Mouse (Mus musculus): ENCODE results near the gene Adgrb2.
A peak's percentile ranks its signal among the peaks of the same experiment; 100 is the strongest.

Adgrb2 gene

GRCm38 (mm10) chr4:129984421-129985061, at the start of gene Adgrb2:
TSS of gene Adgrb2 (plus strand) at chr4:129984870.
- peak; percentile 52 to 75 for DNase-seq (ENCODE audit: inconsistent age in 2 of 2, low spot score in 1 of 2)

GRCm38 (mm10) chr4:129951359-129951821, 33.3 kb upstream of the Adgrb2 start:
- DNase-seq (ENCODE audit: inconsistent age in 2 of 2, low spot score in 1 of 2): peak in 1 of 2 experiments; percentile 77

GRCm38 (mm10) chr4:129952241-129952810, 32.3 kb upstream of the Adgrb2 start:
- DNase-seq (ENCODE audit: inconsistent age in 2 of 2, low spot score in 1 of 2): no peak

GRCm38 (mm10) chr4:129954527-129954926, 30.1 kb upstream of the Adgrb2 start:
- no peak for DNase-seq (ENCODE audit: inconsistent age in 2 of 2, low spot score in 1 of 2)

- DNase-seq (ENCODE audit: inconsistent age in 2 of 2, low spot score in 1 of 2): peak; percentile 90 to 94
Observed at GRCm38 (mm10) chr4:129960180-129960944, 24.3 kb upstream of the Adgrb2 start.

GRCm38 (mm10) chr4:129965294-129965693, 19.4 kb upstream of the Adgrb2 start:
- peak in 1 of 2 experiments; percentile 37 for DNase-seq (ENCODE audit: inconsistent age in 2 of 2, low spot score in 1 of 2)

GRCm38 (mm10) chr4:129966201-129966600, 18.5 kb upstream of the Adgrb2 start:
- DNase-seq (ENCODE audit: inconsistent age in 2 of 2, low spot score in 1 of 2): no peak

- peak; percentile 29 to 57 for DNase-seq (ENCODE audit: inconsistent age in 2 of 2, low spot score in 1 of 2)
Observed at GRCm38 (mm10) chr4:129967024-129968014, 17.4 kb upstream of the Adgrb2 start.

- DNase-seq (ENCODE audit: inconsistent age in 2 of 2, low spot score in 1 of 2): no peak
Observed at GRCm38 (mm10) chr4:129970168-129970567, 14.5 kb upstream of the Adgrb2 start.

- no peak for DNase-seq (ENCODE audit: inconsistent age in 2 of 2, low spot score in 1 of 2)
Observed at GRCm38 (mm10) chr4:129970861-129971260, 13.8 kb upstream of the Adgrb2 start.

- no peak for DNase-seq (ENCODE audit: inconsistent age in 2 of 2, low spot score in 1 of 2)
Observed at GRCm38 (mm10) chr4:129971989-129972388, 12.7 kb upstream of the Adgrb2 start.

- no peak for DNase-seq (ENCODE audit: inconsistent age in 2 of 2, low spot score in 1 of 2)
Observed at GRCm38 (mm10) chr4:129974285-129974684, 10.4 kb upstream of the Adgrb2 start.

- peak; percentile 66 to 87 for DNase-seq (ENCODE audit: inconsistent age in 2 of 2, low spot score in 1 of 2)
Observed at GRCm38 (mm10) chr4:129977256-129977655, 7.4 kb upstream of the Adgrb2 start.

GRCm38 (mm10) chr4:129978227-129978626, 6.4 kb upstream of the Adgrb2 start:
- DNase-seq (ENCODE audit: inconsistent age in 2 of 2, low spot score in 1 of 2): no peak

- no peak for DNase-seq (ENCODE audit: inconsistent age in 2 of 2, low spot score in 1 of 2)
Observed at GRCm38 (mm10) chr4:129978930-129979329, 5.7 kb upstream of the Adgrb2 start.

- no peak for DNase-seq (ENCODE audit: inconsistent age in 2 of 2, low spot score in 1 of 2)
Observed at GRCm38 (mm10) chr4:129981657-129982056, 3.0 kb upstream of the Adgrb2 start.

GRCm38 (mm10) chr4:129983046-129983445, 1.6 kb upstream of the Adgrb2 start:
- no peak for DNase-seq (ENCODE audit: inconsistent age in 2 of 2, low spot score in 1 of 2)

GRCm38 (mm10) chr4:129983764-129984420, 778 bp upstream of the Adgrb2 start:
- peak; percentile 86 to 94 for DNase-seq (ENCODE audit: inconsistent age in 2 of 2, low spot score in 1 of 2)

GRCm38 (mm10) chr4:129985161-129985670, 546 bp downstream of the Adgrb2 start:
- DNase-seq (ENCODE audit: inconsistent age in 2 of 2, low spot score in 1 of 2): peak; percentile 46 to 67

Measured in adrenal gland, adult (tissue).